Mouse (Mus musculus): Measurements from ENCODE around the gene Actl7b.

DNA sequence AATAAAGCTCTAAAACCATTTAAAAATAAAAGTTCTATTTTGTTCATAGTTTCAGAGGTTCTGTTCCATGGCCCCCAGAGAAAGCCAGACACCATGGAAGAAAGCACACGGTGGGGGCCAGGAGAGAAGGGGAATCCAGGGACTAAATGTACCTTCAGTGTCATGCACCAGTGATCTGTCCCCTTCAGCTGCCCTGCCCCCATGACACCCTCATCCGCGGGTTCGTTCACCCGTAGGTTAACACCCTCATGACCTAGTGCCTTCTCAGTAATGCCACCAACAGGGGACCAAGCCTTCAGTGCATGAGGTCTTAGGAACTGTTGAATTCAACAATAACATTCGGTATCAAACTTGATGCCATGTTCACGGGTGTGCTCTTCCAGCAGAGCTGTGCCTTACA lies 44.8 kb downstream of the Actl7b start:
- TF ChIP-seq TAL1 (IDR thresholded peaks at IDR 0.05; ENCODE audit: low read length) = no peak
- TF ChIP-seq GATA1 (IDR thresholded peaks at IDR 0.05; ENCODE audit: low read length) = no peak

Data from erythroblast, embryonic 14.5 days (primary cell).